Mouse (Mus musculus) megakaryocyte progenitor cell, adult 5-6 weeks (primary cell): ENCODE data around the gene Zdhhc5. TPM values are rescaled to one million over a fixed set of nuclear protein-coding genes. Genes with fewer than 3 reads are reported as not detected.

Source experiments
- ATAC-seq: replicated peaks from 2 replicates; pipeline ENCODE4 v1.8.0; 2016; ENCODE audit warnings: mild to moderate bottlenecking, moderate TSS enrichment, inconsistent platforms; ENCODE audit not compliant: poor library complexity
- total RNA-seq, 2 experiments: library from RNA; stranded (forward) in 1 of 2; stranded (reverse) in 1 of 2; fragments of 157-497, 149-512 nt in 1 of 2; fragments of 200-1000 nt in 1 of 2; gene quantifications; 2 replicates each; pipeline versions ENCODE4 v1.2.3 to v1.2.4; 2015 to 2017

Gene Zdhhc5
- total RNA-seq, 2 experiments from 2014 or later: 30.6 to 44.0 TPM

DNA sequence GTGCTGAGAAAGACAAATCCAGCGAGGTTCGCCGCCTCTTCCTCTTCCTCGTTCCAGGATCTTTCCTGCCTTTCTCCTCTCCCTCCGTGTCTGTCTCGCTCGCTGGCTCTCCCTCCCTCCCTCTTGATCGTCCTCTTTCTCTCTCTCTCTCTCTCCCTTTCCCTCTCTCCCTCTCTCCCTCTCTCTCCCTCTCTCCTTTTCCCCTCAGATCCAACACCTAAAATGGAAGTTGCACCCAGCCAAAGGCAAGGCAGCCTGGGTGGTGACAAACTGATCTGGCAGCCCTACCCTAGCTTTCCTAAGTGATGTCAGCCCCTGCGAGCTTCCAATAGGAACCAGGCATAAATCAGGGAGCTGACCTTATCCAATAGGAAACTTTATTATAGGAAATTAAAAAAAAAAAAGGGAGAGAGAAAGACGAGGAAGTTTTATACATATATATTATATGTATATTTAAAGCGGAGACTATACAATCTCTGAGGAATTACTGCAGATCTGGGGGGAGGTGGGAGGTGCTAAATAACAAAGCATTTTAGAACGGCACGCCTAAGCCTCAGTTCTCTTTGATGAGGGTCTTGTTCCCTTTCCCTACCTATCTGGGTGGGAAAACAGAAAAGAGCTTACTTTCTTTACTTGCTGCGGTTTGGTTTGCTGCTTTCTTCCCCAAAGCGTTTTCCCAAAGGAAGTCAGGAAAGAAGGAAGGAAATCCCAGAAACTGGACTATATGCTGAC, 64.3 kb downstream of the Zdhhc5 start, which contains the start of gene Ctnnd1:
TSS of gene Ctnnd1 (minus strand) at position 302 of the 732 bp plus-strand sequence.
- ATAC-seq: peak; percentile 97

- no peak; the same call in 1 of the 2 replicates for ATAC-seq
These were observed 65.3 kb downstream of the Zdhhc5 start for GRCm38 (mm10) chr2:84649674-84650073.

GRCm38 (mm10) chr2:84648369-84648768, 66.6 kb downstream of the Zdhhc5 start:
- ATAC-seq: no peak

DNA sequence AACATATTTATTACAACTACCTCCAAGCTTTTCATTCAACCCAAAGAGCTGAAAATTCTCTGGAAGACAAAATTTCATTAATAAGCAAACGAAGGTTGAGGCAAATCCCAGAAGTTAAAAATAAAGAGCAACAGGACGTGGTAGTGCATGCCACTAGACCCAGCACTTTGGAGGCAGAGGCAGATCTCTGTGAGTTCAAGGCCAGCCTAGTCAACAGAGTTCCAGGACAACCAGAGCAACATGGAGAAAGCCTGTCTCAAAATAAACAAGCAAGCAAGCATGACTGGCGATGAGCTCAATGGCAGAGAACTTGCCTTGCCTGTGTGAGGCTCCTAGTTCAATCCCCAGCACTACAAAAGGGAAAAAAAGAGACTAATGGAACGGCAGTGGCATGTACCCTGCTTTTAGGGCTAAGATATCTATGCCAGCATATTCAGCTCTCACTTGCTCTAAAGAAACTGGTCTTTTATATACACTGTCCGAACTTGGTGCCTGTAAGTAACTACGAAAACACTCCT, 67.9 kb downstream of the Zdhhc5 start:
- no peak for ATAC-seq

DNA sequence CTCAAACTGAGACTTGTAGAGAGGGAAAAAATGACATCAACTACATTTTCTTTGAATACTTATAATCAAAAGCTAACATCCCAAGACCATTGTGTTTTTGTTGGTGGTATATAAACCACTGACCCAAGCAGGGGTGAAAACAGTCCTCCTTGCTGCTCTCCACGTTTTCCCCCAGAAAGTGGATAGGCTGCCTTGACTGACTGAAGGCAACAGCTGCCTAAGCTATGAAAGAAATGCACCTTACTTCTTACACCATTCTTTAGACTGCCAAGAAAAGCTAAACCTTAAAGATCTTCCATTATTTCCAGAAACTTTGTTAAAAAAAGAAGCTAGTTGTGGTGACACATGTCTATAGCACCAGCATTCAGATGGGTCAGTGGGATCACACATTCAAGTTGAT, 68.8 kb downstream of the Zdhhc5 start:
- no peak for ATAC-seq

DNA sequence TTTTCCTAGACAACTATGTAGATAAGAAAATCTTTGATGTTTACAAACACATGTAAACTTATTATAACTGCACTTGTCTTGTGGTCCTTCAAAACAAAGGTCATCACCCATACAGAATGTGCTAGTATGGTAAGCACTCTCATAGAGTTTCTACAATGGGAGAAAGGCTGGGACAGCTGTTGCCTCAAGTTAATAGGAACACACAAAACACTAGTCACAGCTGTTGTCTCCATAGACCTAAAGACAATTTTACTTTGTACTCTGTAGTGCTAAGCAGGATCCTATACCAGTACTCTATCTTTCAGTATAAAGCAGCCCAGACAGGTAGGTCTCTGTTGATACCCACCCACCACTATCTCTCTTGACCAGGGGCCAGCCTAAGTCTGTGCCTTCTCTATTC, 74.1 kb downstream of the Zdhhc5 start:
- ATAC-seq: no peak

- no peak; the same call in 1 of the 2 replicates for ATAC-seq
These were observed 76.4 kb downstream of the Zdhhc5 start for GRCm38 (mm10) chr2:84638428-84639220.

Other genes with a start within 250 kb of the Zdhhc5 start
- gene Tfpi, start 238.4 kb downstream of the Zdhhc5 start, total RNA-seq (2015): 68.1 and 70.0 TPM in 2 replicates
- 56.1 and 62.7 TPM in 2 replicates for gene Tfpi, start 238.4 kb downstream of the Zdhhc5 start, total RNA-seq (2017)
- 21.2 and 26.8 TPM in 2 replicates for gene Ctnnd1, start 64.4 kb downstream of the Zdhhc5 start, total RNA-seq (2015)
- 18.4 and 27.5 TPM in 2 replicates for gene Ctnnd1, start 64.4 kb downstream of the Zdhhc5 start, total RNA-seq (2017)
- gene Btbd18, start 56.1 kb downstream of the Zdhhc5 start, total RNA-seq (2015): not detected in 2 replicates
- gene Btbd18, start 56.1 kb downstream of the Zdhhc5 start, total RNA-seq (2017): not detected in 2 replicates
- gene Selenoh, start 44.4 kb downstream of the Zdhhc5 start, total RNA-seq (2015): 251 and 263 TPM in 2 replicates
- 122 and 127 TPM in 2 replicates for gene Selenoh, start 44.4 kb downstream of the Zdhhc5 start, total RNA-seq (2017)
- gene Gm28635, start 37.1 kb downstream of the Zdhhc5 start, total RNA-seq (2015): not detected in 2 replicates
- 0.44 TPM in 1 of 2 replicates, not detected in the other for gene Gm28635, start 37.1 kb downstream of the Zdhhc5 start, total RNA-seq (2017)
- gene Med19, start 36.8 kb downstream of the Zdhhc5 start, total RNA-seq (2015): 30.8 and 40.2 TPM in 2 replicates
- gene Med19, start 36.8 kb downstream of the Zdhhc5 start, total RNA-seq (2017): 21.4 and 26.4 TPM in 2 replicates
- gene Tmx2, start 36.0 kb downstream of the Zdhhc5 start, total RNA-seq (2015): 75.6 and 78.6 TPM in 2 replicates
- 48.1 and 51.0 TPM in 2 replicates for gene Tmx2, start 36.0 kb downstream of the Zdhhc5 start, total RNA-seq (2017)
- gene Clp1, start 12.2 kb upstream of the Zdhhc5 start, total RNA-seq (2015): 42.5 and 44.7 TPM in 2 replicates
- gene Clp1, start 12.2 kb upstream of the Zdhhc5 start, total RNA-seq (2017): 37.3 and 43.5 TPM in 2 replicates
- 0.07 and 0.12 TPM in 2 replicates for gene Ypel4, start 18.9 kb upstream of the Zdhhc5 start, total RNA-seq (2015)
- 0.27 TPM in 1 of 2 replicates, not detected in the other for gene Ypel4, start 18.9 kb upstream of the Zdhhc5 start, total RNA-seq (2017)
- gene Gm19426, start 28.5 kb upstream of the Zdhhc5 start, total RNA-seq (2015): 0.39 TPM in 1 of 2 replicates, not detected in the other
- not detected in 2 replicates for gene Gm19426, start 28.5 kb upstream of the Zdhhc5 start, total RNA-seq (2017)
- 0.22 TPM in 1 of 2 replicates, not detected in the other for gene Serping1, start 60.3 kb upstream of the Zdhhc5 start, total RNA-seq (2015)
- not detected in 2 replicates for gene Serping1, start 60.3 kb upstream of the Zdhhc5 start, total RNA-seq (2017)
- 9.6 and 11.2 TPM in 2 replicates for gene Ube2l6, start 83.6 kb upstream of the Zdhhc5 start, total RNA-seq (2015)
- gene Ube2l6, start 83.6 kb upstream of the Zdhhc5 start, total RNA-seq (2017): 8.5 and 12.7 TPM in 2 replicates
- gene Smtnl1, start 107.5 kb upstream of the Zdhhc5 start, total RNA-seq (2015): not detected in 2 replicates
- 0.24 TPM in 1 of 2 replicates, not detected in the other for gene Smtnl1, start 107.5 kb upstream of the Zdhhc5 start, total RNA-seq (2017)
- gene Timm10, start 111.8 kb upstream of the Zdhhc5 start, total RNA-seq (2015): 40.2 and 55.6 TPM in 2 replicates
- gene Timm10, start 111.8 kb upstream of the Zdhhc5 start, total RNA-seq (2017): 39.6 and 46.2 TPM in 2 replicates
- gene Slc43a1, start 123.7 kb upstream of the Zdhhc5 start, total RNA-seq (2015): 25.7 and 33.4 TPM in 2 replicates
- gene Slc43a1, start 123.7 kb upstream of the Zdhhc5 start, total RNA-seq (2017): 14.2 and 15.0 TPM in 2 replicates
- gene Rtn4rl2, start 171.5 kb upstream of the Zdhhc5 start, total RNA-seq (2015): not detected in 2 replicates
- not detected in 2 replicates for gene Rtn4rl2, start 171.5 kb upstream of the Zdhhc5 start, total RNA-seq (2017)
- gene Slc43a3, start 221.4 kb upstream of the Zdhhc5 start, total RNA-seq (2015): 111 and 119 TPM in 2 replicates
- gene Slc43a3, start 221.4 kb upstream of the Zdhhc5 start, total RNA-seq (2017): 94.2 and 94.7 TPM in 2 replicates